Mouse (Mus musculus): ENCODE data around the gene Prrg4. TPM values are rescaled to one million over a fixed set of nuclear protein-coding genes. Genes with fewer than 3 reads are reported as not detected.

Prrg4 gene
- total and polyA plus RNA-seq, 3 experiments, result 13.9 to 24.4 (median 21.0) TPM

GRCm38 (mm10) chr2:104816371-104816827 lies 33.3 kb downstream of the Prrg4 start, which contains the start of gene Qser1:
Gene Qser1, minus strand, starts transcription at chr2:104816760.
- no peaks in the 10 kb centered on the region for H3K9me3 ChIP-seq (replicated peaks; ENCODE audit: low read length)
- H3K9ac ChIP-seq (ENCODE audit: insufficient read depth, low read depth), result peak within 1 kb of the TSS; percentile 97
- H3K4me3 ChIP-seq (replicated peaks in 1 of 3; ENCODE audit: low read depth in 2 of 3, low read length in 2 of 3, poor library complexity in 1 of 3), result peak within 1 kb of the TSS; percentile 77 to 92 (median 81)
- no peaks in the 10 kb centered on the region for H3K36me3 ChIP-seq (replicated peaks in 1 of 2; ENCODE audit: control insufficient read depth in 1 of 2, insufficient read depth in 1 of 2, low read length in 1 of 2)
- peaks cover 4 to 39% of the 10 kb centered on the region in 2 experiments; a peak in 3 of 4 replicates for H3K4me1 ChIP-seq (ENCODE audit: control insufficient read depth in 1 of 2, insufficient read depth in 2 of 2)
- in situ Hi-C loops (cut with MboI; ENCODE audit: low pct_ligation_motif_present, low pct_unique_long_range_greater_than_20kb, low sequenced_read_pairs) (no loop called here), dilution Hi-C loops (cut with MboI; ENCODE audit: extremely low pct_ligation_motif_present, extremely low pct_unique_long_range_greater_than_20kb, low sequenced_read_pairs) (no loop called here)
- TF ChIP-seq POLR2AphosphoS2 (IDR thresholded peaks at IDR 0.05; ENCODE audit: low read depth, low read length) (no peak; the same call in 1 of the 2 replicates), MXI1 (IDR thresholded peaks at IDR 0.05; ENCODE audit: low read depth, low read length) (0 out of 2 replicates have a peak, but pooled peaks have one; percentile 28)
- H3K4me2 ChIP-seq (ENCODE audit: insufficient read depth, low read depth, poor library complexity, severe bottlenecking), result peak within 1 kb of the TSS; percentile 97
- no peak for DNase-seq (ENCODE audit: extremely low read depth)
- peak within 1 kb of the TSS; percentile 94 for H3K27ac ChIP-seq (ENCODE audit: insufficient read depth, low read depth)
- H3K79me2 ChIP-seq (replicated peaks; ENCODE audit: control insufficient read depth, extremely low read depth, insufficient read depth, poor library complexity, severe bottlenecking), result peaks cover 41% of the 10 kb centered on the region
- H3K27me3 ChIP-seq (replicated peaks), result no peaks in the 10 kb centered on the region

- Histone ChIP-seq H3K4me2 (ENCODE audit: insufficient read depth, low read depth, poor library complexity, severe bottlenecking) (peak overlapping the region; percentile 72), H3K27me3 (replicated peaks) (no peaks in the 10 kb centered on the region), H3K27ac (ENCODE audit: insufficient read depth, low read depth) (peak overlapping the region; percentile 58), H3K4me1 (ENCODE audit: control insufficient read depth in 1 of 2, insufficient read depth in 2 of 2) (peaks cover 7 to 45% of the 10 kb centered on the region in 2 experiments; a peak in 3 of 4 replicates), H3K9me3 (replicated peaks; ENCODE audit: low read length) (no peaks in the 10 kb centered on the region), H3K79me2 (replicated peaks; ENCODE audit: control insufficient read depth, extremely low read depth, insufficient read depth, poor library complexity, severe bottlenecking) (peaks cover 45% of the 10 kb centered on the region), H3K4me3 (replicated peaks in 1 of 3; ENCODE audit: low read depth in 2 of 3, low read length in 2 of 3, poor library complexity in 1 of 3) (peak overlapping the region; percentile 68 to 92 (median 77)), H3K36me3 (replicated peaks in 1 of 2; ENCODE audit: control insufficient read depth in 1 of 2, insufficient read depth in 1 of 2, low read length in 1 of 2) (no peaks in the 10 kb centered on the region), H3K9ac (ENCODE audit: insufficient read depth, low read depth) (peak overlapping the region; percentile 97)
- dilution Hi-C loops (cut with MboI; ENCODE audit: extremely low pct_ligation_motif_present, extremely low pct_unique_long_range_greater_than_20kb, low sequenced_read_pairs) (no loop called here), in situ Hi-C loops (cut with MboI; ENCODE audit: low pct_ligation_motif_present, low pct_unique_long_range_greater_than_20kb, low sequenced_read_pairs) (no loop called here)
- peak; percentile 72 for DNase-seq (ENCODE audit: extremely low read depth)
- no peak for TF ChIP-seq MEF2A (IDR thresholded peaks at IDR 0.05; ENCODE audit: borderline replicate concordance, low read depth, low read length)
- no peak; the same call in 1 of the 2 replicates for TF ChIP-seq IRF4 (IDR thresholded peaks at IDR 0.05; ENCODE audit: low read depth, low read length)
- TF ChIP-seq ELF1 (IDR thresholded peaks at IDR 0.05; ENCODE audit: low read depth, low read length), result peak; percentile 20; the same call in 1 of the 2 replicates
- peak; percentile 47; the same call in 1 of the 2 replicates for TF ChIP-seq POLR2A (IDR thresholded peaks at IDR 0.05; ENCODE audit: low read depth, low read length)
- no peak for TF ChIP-seq MAFK (IDR thresholded peaks at IDR 0.05; ENCODE audit: insufficient replicate concordance, low read length)
- no peak for TF ChIP-seq ZC3H11A (IDR thresholded peaks at IDR 0.05; ENCODE audit: low read depth, low read length)
- no peak for TF ChIP-seq RCOR1 (conservative IDR thresholded peaks at IDR 0.05; ENCODE audit: low read depth, low read length)
- no peak for TF ChIP-seq E2F4 (IDR thresholded peaks at IDR 0.05; ENCODE audit: insufficient replicate concordance, low read depth, low read length)
- peak; percentile 65; the same call in 1 of the 2 replicates for TF ChIP-seq MYC (IDR thresholded peaks at IDR 0.05; ENCODE audit: low read depth, low read length)
- no peak for TF ChIP-seq POLR2AphosphoS2 (IDR thresholded peaks at IDR 0.05; ENCODE audit: low read depth, low read length)
- no peak; the same call in 1 of the 2 replicates for TF ChIP-seq EP300 (IDR thresholded peaks at IDR 0.05; ENCODE audit: low read length)
- TF ChIP-seq USF2 (conservative IDR thresholded peaks at IDR 0.05; ENCODE audit: low read depth, low read length), result no peak
- no peak for TF ChIP-seq RAD21 (IDR thresholded peaks at IDR 0.05; ENCODE audit: low read depth, low read length)
- no peak for TF ChIP-seq CHD1 (IDR thresholded peaks at IDR 0.05; ENCODE audit: low read depth, low read length)
- TF ChIP-seq HCFC1 (IDR thresholded peaks at IDR 0.05; ENCODE audit: low read depth, low read length), result no peak; the same call in 1 of the 2 replicates
- TF ChIP-seq MXI1 (IDR thresholded peaks at IDR 0.05; ENCODE audit: low read depth, low read length), result no peak; the same call in none of the 2 replicates
- no peak; the same call in 1 of the 2 replicates for TF ChIP-seq MAX (IDR thresholded peaks at IDR 0.05; ENCODE audit: low read length)
- TF ChIP-seq TCF12 (IDR thresholded peaks at IDR 0.05; ENCODE audit: low read depth, low read length), result no peak
- TF ChIP-seq ETS1 (conservative IDR thresholded peaks at IDR 0.05; ENCODE audit: low read depth, low read length), result no peak; the same call in none of the 2 replicates
- TF ChIP-seq JUND (conservative IDR thresholded peaks at IDR 0.05; ENCODE audit: low read depth, low read length), result no peak
- no peak for TF ChIP-seq PAX5 (IDR thresholded peaks at IDR 0.05; ENCODE audit: low read length)
- TF ChIP-seq SMC3 (IDR thresholded peaks at IDR 0.05; ENCODE audit: low read depth, low read length), result no peak
- TF ChIP-seq TBP (conservative IDR thresholded peaks at IDR 0.05; ENCODE audit: low read depth, low read length), result no peak
- peak; percentile 42 for TF ChIP-seq SIN3A (IDR thresholded peaks at IDR 0.05; ENCODE audit: low read length)
- TF ChIP-seq ZKSCAN1 (IDR thresholded peaks at IDR 0.05; ENCODE audit: borderline replicate concordance, low read depth, low read length), result no peak
- 0 out of 2 replicates have a peak, but pooled peaks have one; percentile 1 for TF ChIP-seq MAZ (IDR thresholded peaks at IDR 0.05; ENCODE audit: low read depth, low read length)
- TF ChIP-seq ZMIZ1 (IDR thresholded peaks at IDR 0.05; ENCODE audit: low read depth, low read length), result no peak; the same call in 1 of the 2 replicates
- no peak for TF ChIP-seq CTCF (conservative IDR thresholded peaks at IDR 0.05 in 1 of 2, IDR thresholded peaks at IDR 0.05 in 1 of 2; ENCODE audit: low read depth in 2 of 2, low read length in 2 of 2)
- no peak for TF ChIP-seq GABPA (IDR thresholded peaks at IDR 0.05; ENCODE audit: insufficient replicate concordance, low read depth, low read length)
- TF ChIP-seq BHLHE40 (IDR thresholded peaks at IDR 0.05; ENCODE audit: low read depth, low read length), result no peak
Observed at GRCm38 (mm10) chr2:104815561-104816370, 33.9 kb downstream of the Prrg4 start.

Measured in CH12.LX (cell line).